Mouse (Mus musculus) gastrocnemius, adult 18-20 months (tissue): ENCODE data around the gene Ttc23l. TPM values are rescaled to one million over a fixed set of nuclear protein-coding genes. Genes with fewer than 3 reads are reported as not detected.

Experiments
- total RNA-seq, 2 experiments: library from RNA; stranded (reverse); gene quantifications; 2 replicates each; pipeline ENCODE4 v1.2.3; 2021

The Ttc23l gene
- total RNA-seq, 2 experiments from 2014 or later: not detected

Other genes starting within 250 kb of the Ttc23l start
- gene Gm21973, start 233.3 kb downstream of the Ttc23l start, total RNA-seq: not detected
- not detected for gene Agxt2, start 200.1 kb downstream of the Ttc23l start, total RNA-seq
- 10 to 100 TPM; 70.1 to 79.0 TPM for gene Dnajc21, start 88.2 kb downstream of the Ttc23l start, total RNA-seq
- 10 to 100 TPM; 16.7 to 18.0 TPM for gene Brix1, start 72.7 kb downstream of the Ttc23l start, total RNA-seq
- gene Rad1, start 72.7 kb downstream of the Ttc23l start, total RNA-seq: 1 to 10 TPM; 3.9 to 5.2 TPM
- 1 to 10 TPM; 5.5 to 7.0 TPM for gene Rai14, start 156.0 kb upstream of the Ttc23l start, total RNA-seq